Mouse (Mus musculus) intestine, embryonic 16.5 days (tissue): Measurements from ENCODE around the gene Runx1. TPM values are rescaled to one million over a fixed set of nuclear protein-coding genes. Genes with fewer than 3 reads are reported as not detected.
A peak's percentile ranks its signal among the peaks of the same experiment; 100 is the strongest.

Experiments
- ATAC-seq: fragments of 200-750 bp; cut with Nextera tagmentation; 2 replicates; pipeline ENCODE4 v1.8.0; 2017; ENCODE audit warnings: moderate TSS enrichment, moderate library complexity
- H3K27ac ChIP-seq: fragments of 300-500 bp; sonication (generic); 2 replicates; pipeline ENCODE4 v1.5.1; 2014; ENCODE audit warnings: mild to moderate bottlenecking, low read length
- H3K27me3 ChIP-seq: fragments of 300-500 bp; sonication (generic); replicated peaks from 2 replicates; pipeline ENCODE4 v1.6.1; 2014; ENCODE audit warnings: low read length, control low read depth, mixed read lengths; ENCODE audit not compliant: control insufficient read depth, insufficient read depth
- H3K36me3 ChIP-seq: fragments of 300-500 bp; sonication (generic); 2 replicates; pipeline ENCODE4 v1.6.1; 2014; ENCODE audit warnings: low read length, control low read depth; ENCODE audit not compliant: control insufficient read depth, insufficient read depth
- H3K4me1 ChIP-seq: fragments of 300-500 bp; sonication (generic); 2 replicates; pipeline ENCODE4 v1.6.1; 2014; ENCODE audit warnings: low read length, control low read depth, mixed read lengths; ENCODE audit not compliant: control insufficient read depth, insufficient read depth
- H3K4me2 ChIP-seq: fragments of 300-500 bp; sonication (generic); 2 replicates; pipeline ENCODE4 v1.6.1; 2014; ENCODE audit warnings: low read depth, low read length, control low read depth
- H3K4me3 ChIP-seq: fragments of 300-500 bp; sonication (generic); 2 replicates; pipeline ENCODE4 v1.5.1; 2014; ENCODE audit warnings: mild to moderate bottlenecking, low read length
- H3K9ac ChIP-seq: fragments of 300-500 bp; sonication (generic); 2 replicates; pipeline ENCODE4 v1.6.1; 2014; ENCODE audit warnings: low read depth, low read length
- H3K9me3 ChIP-seq: fragments of 300-500 bp; sonication (generic); 2 replicates; pipeline ENCODE4 v1.6.1; 2016; ENCODE audit warnings: low read length, control low read depth; ENCODE audit not compliant: control insufficient read depth
- WGBS: fragments of 180-500 bp; shearing (Covaris S2); extraction: QIAGEN DNeasy Blood & Tissue Kit; methylation state at CpG from one replicate; pipeline ENCODE4 v1.1.7; 2014; 5-methylcytosine and 5-hydroxymethylcytosine counted together
- polyA plus RNA-seq: library from polyadenylated mRNA; unstranded; fragments of >200 nt; fragmentation: Nextera tagmentation; extraction: Ambion mirVana; gene quantifications from 2 replicates; pipeline ENCODE4 v1.2.1, GENCODE M21; 2015

Gene Runx1
- polyA plus RNA-seq, 1 experiment from 2014 or later, result 2.3 TPM

DNA sequence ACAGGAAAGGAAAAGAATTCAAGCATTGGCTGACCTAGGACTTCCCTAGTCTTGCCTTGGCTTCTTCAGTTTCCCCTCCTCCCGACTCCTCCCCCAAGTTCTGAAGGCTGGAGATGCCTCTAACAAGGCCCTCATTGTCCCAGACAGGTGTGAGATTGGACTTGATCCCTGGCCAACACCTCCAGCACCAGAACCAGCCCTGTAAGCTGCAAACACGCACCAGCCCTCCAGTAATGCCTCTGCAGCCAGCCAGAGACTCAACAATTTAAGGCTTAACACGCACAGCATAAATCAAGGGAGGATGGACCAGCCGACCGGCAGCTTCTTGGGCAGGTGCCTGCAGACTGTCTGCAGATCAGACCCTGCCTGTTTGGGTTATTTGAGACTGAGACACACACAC lies 195.0 kb downstream of the Runx1 start:
- ATAC-seq, result peak; percentile 39
- 29% methylated on average over 5 of the region's 5 CpGs for WGBS

DNA sequence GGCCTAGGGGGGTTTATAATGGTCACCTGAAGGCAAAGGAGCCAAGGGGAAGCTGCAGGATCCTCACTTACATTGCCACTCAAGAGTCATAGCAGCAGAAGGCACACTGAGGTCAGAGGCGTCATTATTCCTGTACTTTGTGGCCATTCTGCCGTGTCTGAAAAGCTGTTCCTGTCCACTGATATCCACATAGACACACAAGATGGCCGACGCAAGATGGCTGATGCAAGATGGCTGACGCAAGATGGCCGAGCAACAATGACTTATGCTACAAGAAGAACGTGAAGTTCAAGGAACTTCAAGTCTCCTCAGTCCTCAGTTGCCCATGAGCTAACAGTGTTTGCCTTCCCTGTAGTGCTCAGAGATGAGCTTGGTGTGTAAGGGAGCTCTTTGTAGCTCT lies 196.1 kb downstream of the Runx1 start:
- 95% methylated on average over 7 of the region's 7 CpGs for WGBS
- peaks cover 15% of the 10 kb centered on the region for H3K4me1 ChIP-seq
- no peak for ATAC-seq
- no peaks in the 10 kb centered on the region for H3K9me3 ChIP-seq
- no peak overlapping the region for H3K4me2 ChIP-seq
- no peak overlapping the region for H3K9ac ChIP-seq
- H3K27ac ChIP-seq, result no peak overlapping the region
- H3K4me3 ChIP-seq, result no peak overlapping the region
- no peaks in the 10 kb centered on the region for H3K27me3 ChIP-seq
- no peaks in the 10 kb centered on the region for H3K36me3 ChIP-seq

More for the DNA sequence above, 195.0 kb downstream of the Runx1 start:
- Histone ChIP-seq H3K4me2 (no peak overlapping the region), H3K9ac (no peak overlapping the region), H3K9me3 (no peaks in the 10 kb centered on the region), H3K27ac (no peak overlapping the region), H3K4me1 (peaks cover 15% of the 10 kb centered on the region), H3K27me3 (no peaks in the 10 kb centered on the region; the same call in 1 of the 2 replicates), H3K36me3 (no peaks in the 10 kb centered on the region), H3K4me3 (no peak overlapping the region)

- no peak for ATAC-seq
- Histone ChIP-seq H3K9ac (no peak overlapping the region), H3K4me3 (no peak overlapping the region), H3K4me1 (peaks cover 14% of the 10 kb centered on the region), H3K27me3 (no peaks in the 10 kb centered on the region), H3K27ac (no peak overlapping the region), H3K9me3 (no peaks in the 10 kb centered on the region), H3K36me3 (no peaks in the 10 kb centered on the region), H3K4me2 (no peak overlapping the region)
- WGBS, result 49% methylated on average over 6 of the region's 6 CpGs
Measured at GRCm38 (mm10) chr16:92627262-92627661, 198.7 kb downstream of the Runx1 start.

- Histone ChIP-seq H3K4me3 (no peak overlapping the region), H3K9ac (no peak overlapping the region), H3K4me1 (no peaks in the 10 kb centered on the region), H3K36me3 (no peaks in the 10 kb centered on the region), H3K27me3 (no peaks in the 10 kb centered on the region), H3K4me2 (no peak overlapping the region), H3K9me3 (no peaks in the 10 kb centered on the region), H3K27ac (no peak overlapping the region)
- 87% methylated on average over 11 of the region's 11 CpGs for WGBS
- no peak for ATAC-seq
Measured at GRCm38 (mm10) chr16:92623953-92624352, 202.0 kb downstream of the Runx1 start.

DNA sequence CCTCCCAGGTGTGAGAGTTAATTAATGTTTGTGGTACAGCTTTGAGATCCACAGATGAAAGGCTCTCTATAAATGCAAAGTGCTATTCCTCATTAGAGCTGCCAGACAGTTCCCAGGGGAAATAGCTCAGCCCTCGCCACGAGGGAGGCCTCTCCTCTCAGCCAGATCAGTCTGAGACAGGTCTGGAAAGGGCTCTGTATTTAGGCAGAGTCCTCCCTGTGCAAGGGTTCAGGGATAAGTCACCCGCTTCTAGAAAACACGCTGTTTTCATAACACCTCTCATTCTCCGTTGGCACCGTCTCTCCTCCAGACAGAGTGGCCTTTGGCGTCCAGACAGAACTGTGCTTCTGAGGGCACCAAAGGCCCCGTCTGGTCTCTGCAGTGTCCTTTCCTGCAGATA lies 204.1 kb downstream of the Runx1 start:
- H3K4me1 ChIP-seq, result no peaks in the 10 kb centered on the region

GRCm38 (mm10) chr16:92620841-92621518 lies 205.0 kb downstream of the Runx1 start:
- Histone ChIP-seq H3K4me1 (no peaks in the 10 kb centered on the region), H3K4me2 (no peak overlapping the region), H3K9me3 (no peaks in the 10 kb centered on the region; the same call in 1 of the 2 replicates), H3K36me3 (no peaks in the 10 kb centered on the region), H3K27ac (no peak overlapping the region), H3K9ac (no peak overlapping the region), H3K4me3 (no peak overlapping the region), H3K27me3 (no peaks in the 10 kb centered on the region)
- WGBS, result 66% methylated on average over 10 of the region's 10 CpGs
- no peak for ATAC-seq

More for the DNA sequence above, 204.1 kb downstream of the Runx1 start:
- Histone ChIP-seq H3K36me3 (no peaks in the 10 kb centered on the region), H3K4me3 (no peak overlapping the region), H3K27me3 (no peaks in the 10 kb centered on the region), H3K4me2 (no peak overlapping the region), H3K9me3 (no peaks in the 10 kb centered on the region; the same call in 1 of the 2 replicates), H3K27ac (no peak overlapping the region), H3K9ac (no peak overlapping the region)
- ATAC-seq, result no peak
- 68% methylated on average over 8 of the region's 8 CpGs for WGBS

- H3K4me1 ChIP-seq, result no peaks in the 10 kb centered on the region
- WGBS, result 86% methylated on average over 2 of the region's 2 CpGs
- H3K9ac ChIP-seq, result no peak overlapping the region
- H3K27ac ChIP-seq, result no peak overlapping the region
- no peaks in the 10 kb centered on the region; the same call in 1 of the 2 replicates for H3K9me3 ChIP-seq
- H3K36me3 ChIP-seq, result no peaks in the 10 kb centered on the region
- ATAC-seq, result no peak
- H3K4me2 ChIP-seq, result no peak overlapping the region
- H3K4me3 ChIP-seq, result no peak overlapping the region
- H3K27me3 ChIP-seq, result no peaks in the 10 kb centered on the region
Measured at GRCm38 (mm10) chr16:92616839-92617238, 209.1 kb downstream of the Runx1 start.

DNA sequence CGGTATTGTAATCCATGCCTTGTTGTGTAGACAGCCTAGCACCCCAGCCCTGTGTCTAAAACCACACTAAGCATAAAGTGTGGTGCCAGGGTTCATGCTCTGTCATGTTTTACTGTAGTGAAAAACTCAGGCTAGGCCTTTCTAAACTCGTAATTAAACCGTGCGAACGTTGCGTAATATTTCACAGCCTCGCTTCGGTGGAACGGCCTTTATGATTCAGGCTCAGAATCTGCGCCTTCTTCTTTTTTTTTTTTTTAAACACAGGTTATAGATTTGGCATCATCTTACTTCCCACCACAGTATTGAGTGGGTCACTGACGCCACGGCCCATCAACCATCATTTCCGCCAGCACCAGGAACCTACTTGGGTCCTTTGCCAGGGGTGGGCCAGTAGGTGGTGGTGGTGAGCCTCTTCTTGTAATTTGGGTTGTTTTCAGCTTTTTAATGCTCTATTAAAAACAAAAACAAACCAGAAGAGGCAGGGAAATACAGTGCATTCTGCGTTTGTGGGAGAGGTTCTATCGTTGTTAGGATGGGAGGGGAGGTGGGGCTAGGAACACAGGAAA lies 210.6 kb downstream of the Runx1 start:
- H3K27ac ChIP-seq, result no peak overlapping the region
- ATAC-seq, result no peak
- H3K27me3 ChIP-seq, result no peaks in the 10 kb centered on the region
- H3K4me2 ChIP-seq, result no peak overlapping the region
- H3K9me3 ChIP-seq, result no peaks in the 10 kb centered on the region; the same call in 1 of the 2 replicates
- H3K4me1 ChIP-seq, result peaks cover 9% of the 10 kb centered on the region
- no peak overlapping the region for H3K9ac ChIP-seq
- H3K4me3 ChIP-seq, result no peak overlapping the region
- 92% methylated on average over 15 of the region's 15 CpGs for WGBS
- no peaks in the 10 kb centered on the region for H3K36me3 ChIP-seq

- no peak overlapping the region for H3K4me3 ChIP-seq
- H3K27ac ChIP-seq, result no peak overlapping the region
- no peaks in the 10 kb centered on the region for H3K36me3 ChIP-seq
- no peak for ATAC-seq
- peaks cover 25% of the 10 kb centered on the region for H3K4me1 ChIP-seq
- H3K9ac ChIP-seq, result no peak overlapping the region
- H3K27me3 ChIP-seq, result no peaks in the 10 kb centered on the region
- 51% methylated on average over 8 of the region's 8 CpGs for WGBS
- no peaks in the 10 kb centered on the region; the same call in 1 of the 2 replicates for H3K9me3 ChIP-seq
- H3K4me2 ChIP-seq, result no peak overlapping the region
Measured at GRCm38 (mm10) chr16:92612546-92612945, 213.4 kb downstream of the Runx1 start.
